Mouse (Mus musculus) embryonic facial prominence, embryonic 12.5 days (tissue): ENCODE data around the gene Pla2g1b. TPM values are rescaled to one million over a fixed set of nuclear protein-coding genes. Genes with fewer than 3 reads are reported as not detected.

Experiments
- ATAC-seq: fragments of 200-750 bp; cut with Nextera tagmentation; 2 replicates; pipeline ENCODE4 v1.8.0; 2017; ENCODE audit not compliant: insufficient number of reproducible peaks, insufficient read depth, low FRiP score, low TSS enrichment
- H3K27ac ChIP-seq: fragments of 300-500 bp; sonication (generic); 2 replicates; pipeline ENCODE4 v1.5.1; 2016; ENCODE audit warnings: mild to moderate bottlenecking
- H3K27me3 ChIP-seq: fragments of 300-500 bp; sonication (generic); 2 replicates; pipeline ENCODE4 v1.6.1; 2016; ENCODE audit warnings: mild to moderate bottlenecking, moderate library complexity
- H3K36me3 ChIP-seq: fragments of 300-500 bp; sonication (generic); 2 replicates; pipeline ENCODE4 v1.6.1; 2016; ENCODE audit warnings: mild to moderate bottlenecking
- H3K4me1 ChIP-seq: fragments of 300-500 bp; sonication (generic); 2 replicates; pipeline ENCODE4 v1.6.1; 2016
- H3K4me2 ChIP-seq: fragments of 300-500 bp; sonication (generic); replicated peaks from 2 replicates; pipeline ENCODE4 v1.6.1; 2016; ENCODE audit warnings: mild to moderate bottlenecking, moderate library complexity
- H3K4me3 ChIP-seq: fragments of 300-500 bp; sonication (generic); 2 replicates; pipeline ENCODE4 v1.5.1; 2016; ENCODE audit warnings: mild to moderate bottlenecking
- H3K9ac ChIP-seq: fragments of 300-500 bp; sonication (generic); 2 replicates; pipeline ENCODE4 v1.6.1; 2016; ENCODE audit warnings: mild to moderate bottlenecking, moderate library complexity
- H3K9me3 ChIP-seq: fragments of 300-500 bp; sonication (generic); 2 replicates; pipeline ENCODE4 v1.6.1; 2016; ENCODE audit warnings: mild to moderate bottlenecking, moderate library complexity
- WGBS: fragments of 180-500 bp; shearing (Covaris S2); methylation state at CpG from one replicate; pipeline ENCODE4 v1.1.7; 2016; 5-methylcytosine and 5-hydroxymethylcytosine counted together
- polyA plus RNA-seq: library from polyadenylated mRNA; unstranded; fragments of >200 nt; fragmentation: Nextera tagmentation; extraction: Ambion mirVana; gene quantifications from 2 replicates; pipeline ENCODE4 v1.2.1, GENCODE M21; 2016

The Pla2g1b gene
- polyA plus RNA-seq, result not detected in 2 replicates

DNA sequence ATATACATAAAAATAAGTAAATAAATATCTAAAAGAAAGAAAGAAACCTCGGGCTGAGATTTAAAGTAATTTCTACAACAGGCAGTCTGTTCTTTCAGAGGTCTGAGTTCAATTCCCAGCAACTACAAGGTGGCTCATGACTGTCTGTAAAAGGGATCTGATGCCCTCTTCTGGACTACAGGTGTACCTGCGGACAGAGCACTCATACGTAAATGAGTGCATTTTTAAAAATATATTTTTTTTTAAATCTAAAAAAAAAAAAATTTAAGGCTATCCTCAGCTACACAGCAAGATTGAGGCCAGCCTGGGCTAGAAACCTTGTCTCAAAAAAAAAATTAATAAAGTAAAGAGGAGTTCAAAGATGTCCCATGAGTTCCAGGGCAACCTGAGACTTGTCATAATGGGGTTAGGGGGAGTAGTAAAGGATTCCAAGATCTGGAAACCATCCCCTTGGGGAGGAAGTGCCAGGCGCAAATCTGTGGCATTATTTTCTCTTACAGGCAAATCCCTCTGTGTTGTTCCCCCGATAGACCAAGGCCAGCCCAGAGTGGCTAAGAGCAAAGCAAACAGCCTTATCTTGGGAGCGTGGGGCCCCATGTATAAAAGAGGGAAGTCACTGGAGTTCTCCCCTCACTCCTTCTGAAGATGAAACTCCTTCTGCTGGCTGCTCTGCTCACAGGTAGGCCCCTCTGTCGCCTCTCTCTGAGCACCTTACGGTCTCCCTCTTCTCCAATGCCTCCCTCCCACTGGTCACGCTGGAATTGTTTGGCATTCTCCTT is at the start of gene Pla2g1b:
TSS of gene Pla2g1b (plus strand) at position 621 of the 779 bp plus-strand sequence.
- Histone ChIP-seq H3K4me2 (no peak within 1 kb of the TSS), H3K27me3 (no peaks in the 10 kb centered on the region), H3K36me3 (no peaks in the 10 kb centered on the region), H3K4me3 (no peak within 1 kb of the TSS), H3K9ac (no peak within 1 kb of the TSS), H3K27ac (no peak within 1 kb of the TSS), H3K9me3 (no peaks in the 10 kb centered on the region), H3K4me1 (no peaks in the 10 kb centered on the region)
- no peak for ATAC-seq
- WGBS, result 50% methylated on average over 9 of the region's 9 CpGs

GRCm38 (mm10) chr5:115428831-115429358 is 37.2 kb upstream of the Pla2g1b start:
- peak overlapping the region; percentile 98 for H3K4me3 ChIP-seq
- H3K36me3 ChIP-seq, result peaks cover 14% of the 10 kb centered on the region; the same call in 1 of the 2 replicates
- H3K27ac ChIP-seq, result peak overlapping the region; percentile 94
- H3K4me2 ChIP-seq, result peak overlapping the region; percentile 80
- H3K4me1 ChIP-seq, result peaks cover 28% of the 10 kb centered on the region
- peak overlapping the region; percentile 99 for H3K9ac ChIP-seq
- no peaks in the 10 kb centered on the region for H3K9me3 ChIP-seq
- WGBS, result under 1% methylated on average over 20 of the region's 20 CpGs
- no peak for ATAC-seq
- H3K27me3 ChIP-seq, result 0 out of 2 replicates have a peak, but pooled peaks cover 3% of the 10 kb centered on the region

GRCm38 (mm10) chr5:115429359-115430186 is 36.5 kb upstream of the Pla2g1b start, which contains the start of gene Msi1:
Gene Msi1, plus strand, starts transcription at chr5:115429599.
- Histone ChIP-seq H3K27ac (peak within 1 kb of the TSS; percentile 94), H3K36me3 (peaks cover 14% of the 10 kb centered on the region; the same call in 1 of the 2 replicates), H3K4me2 (peak within 1 kb of the TSS; percentile 80), H3K9ac (peak within 1 kb of the TSS; percentile 99), H3K4me1 (peaks cover 34% of the 10 kb centered on the region), H3K4me3 (peak within 1 kb of the TSS; percentile 98), H3K9me3 (no peaks in the 10 kb centered on the region), H3K27me3 (0 out of 2 replicates have a peak, but pooled peaks cover 3% of the 10 kb centered on the region)
- under 1% methylated on average over 63 of the region's 117 CpGs for WGBS
- ATAC-seq, result peak; percentile 61

DNA sequence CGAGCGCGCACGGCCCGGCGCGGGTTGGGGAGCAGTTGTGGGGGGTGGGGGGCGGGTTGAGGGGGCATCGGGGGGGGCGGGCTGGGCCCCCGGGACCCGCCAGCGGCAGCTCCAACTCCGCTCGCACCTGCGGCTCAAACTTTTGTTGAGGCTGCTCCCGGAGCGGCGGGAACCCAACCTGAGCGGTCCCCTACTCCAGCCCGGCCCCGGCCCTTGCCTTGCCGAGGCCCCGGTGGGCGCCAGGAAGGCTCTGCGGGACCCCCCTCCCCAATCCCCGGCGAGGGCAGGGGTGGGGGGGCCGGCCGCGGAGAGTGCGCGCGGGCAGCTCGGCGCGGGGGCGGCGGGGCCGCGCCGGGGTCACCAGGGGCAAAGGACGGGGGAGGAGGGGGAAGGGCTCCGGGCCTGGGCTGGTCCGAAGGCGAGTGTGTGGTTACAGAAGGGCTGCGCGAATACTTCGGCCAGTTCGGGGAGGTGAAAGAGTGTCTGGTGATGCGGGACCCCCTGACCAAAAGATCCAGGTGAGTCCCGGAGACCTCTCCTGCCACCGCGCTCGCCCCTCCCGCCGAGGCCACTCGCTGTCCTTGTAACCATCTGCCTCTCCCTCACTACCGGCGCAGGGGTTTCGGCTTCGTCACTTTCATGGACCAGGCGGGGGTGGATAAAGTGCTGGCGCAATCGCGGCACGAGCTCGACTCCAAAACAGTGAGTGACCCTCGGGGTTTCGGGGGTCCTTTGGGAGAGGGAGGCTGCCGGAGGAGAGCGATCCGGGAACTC is 35.7 kb upstream of the Pla2g1b start:
- no peak for ATAC-seq

GRCm38 (mm10) chr5:115431061-115431897 is 34.8 kb upstream of the Pla2g1b start:
- no peak for ATAC-seq
- Histone ChIP-seq H3K9ac (peak overlapping the region; percentile 99), H3K4me3 (peak overlapping the region; percentile 98), H3K27me3 (0 out of 2 replicates have a peak, but pooled peaks cover 3% of the 10 kb centered on the region), H3K9me3 (no peaks in the 10 kb centered on the region), H3K4me1 (peaks cover 51% of the 10 kb centered on the region), H3K4me2 (peak overlapping the region; percentile 80), H3K36me3 (peaks cover 14% of the 10 kb centered on the region; the same call in 1 of the 2 replicates), H3K27ac (peak overlapping the region; percentile 94)
- 4% methylated on average over 13 of the region's 14 CpGs for WGBS

More for the DNA sequence above, 35.7 kb upstream of the Pla2g1b start:
- Histone ChIP-seq H3K4me3 (peak overlapping the region; percentile 98), H3K9me3 (no peaks in the 10 kb centered on the region), H3K4me1 (peaks cover 42% of the 10 kb centered on the region), H3K4me2 (peak overlapping the region; percentile 80), H3K36me3 (peaks cover 14% of the 10 kb centered on the region; the same call in 1 of the 2 replicates), H3K27me3 (0 out of 2 replicates have a peak, but pooled peaks cover 3% of the 10 kb centered on the region), H3K9ac (peak overlapping the region; percentile 99), H3K27ac (peak overlapping the region; percentile 94)
- under 1% methylated on average over 47 of the region's 73 CpGs for WGBS

DNA sequence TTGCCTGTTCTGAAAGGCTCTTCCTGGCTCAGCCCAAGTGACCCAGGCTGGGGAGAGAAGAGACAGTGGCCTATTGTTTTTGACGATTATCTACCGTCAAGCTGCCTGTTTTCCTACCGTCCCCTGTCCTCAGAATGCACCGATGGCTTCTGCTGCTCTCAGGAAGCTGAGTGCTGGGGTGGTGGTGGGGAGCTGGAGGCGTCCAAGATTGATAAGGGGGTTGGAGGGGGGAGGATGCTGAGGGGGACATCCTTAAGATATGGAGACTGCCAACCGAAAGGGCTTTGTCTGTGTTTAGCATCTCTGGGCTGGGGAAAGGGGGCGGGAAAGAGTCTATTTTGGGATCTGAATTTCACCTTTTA is 34.2 kb upstream of the Pla2g1b start:
- Histone ChIP-seq H3K27ac (peak overlapping the region; percentile 94), H3K9ac (peak overlapping the region; percentile 99), H3K9me3 (no peaks in the 10 kb centered on the region), H3K4me3 (peak overlapping the region; percentile 98), H3K4me2 (peak overlapping the region; percentile 80), H3K36me3 (peaks cover 14% of the 10 kb centered on the region; the same call in 1 of the 2 replicates), H3K4me1 (peaks cover 57% of the 10 kb centered on the region), H3K27me3 (0 out of 2 replicates have a peak, but pooled peaks cover 2% of the 10 kb centered on the region)
- ATAC-seq, result no peak
- WGBS, result 15% methylated on average over 7 of the region's 7 CpGs

DNA sequence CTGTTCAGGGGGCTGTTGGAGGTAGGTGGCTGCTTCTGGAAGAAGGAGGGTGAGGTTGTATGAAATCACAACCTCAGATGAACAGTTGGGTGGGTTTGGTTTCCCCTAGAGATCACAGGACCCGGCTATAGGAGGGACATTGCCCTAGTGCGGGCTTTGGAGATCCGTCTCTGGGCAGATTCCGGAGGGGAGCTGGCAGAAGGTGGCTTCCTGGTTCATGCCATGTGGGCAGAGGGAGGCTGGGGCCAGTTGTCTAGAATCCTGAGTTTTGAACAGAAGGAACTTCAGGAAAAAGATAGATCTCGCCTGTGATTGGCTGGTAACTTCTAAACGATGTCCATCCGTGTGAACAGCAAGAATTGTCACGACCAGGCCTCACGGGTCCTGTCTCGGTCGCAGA is 33.7 kb upstream of the Pla2g1b start:
- H3K4me3 ChIP-seq, result peak overlapping the region; percentile 98
- H3K36me3 ChIP-seq, result peaks cover 14% of the 10 kb centered on the region; the same call in 1 of the 2 replicates
- H3K27me3 ChIP-seq, result no peaks in the 10 kb centered on the region
- peak overlapping the region; percentile 99 for H3K9ac ChIP-seq
- no peaks in the 10 kb centered on the region for H3K9me3 ChIP-seq
- peak overlapping the region; percentile 80 for H3K4me2 ChIP-seq
- no peak for ATAC-seq
- H3K27ac ChIP-seq, result peak overlapping the region; percentile 94
- peaks cover 62% of the 10 kb centered on the region for H3K4me1 ChIP-seq
- WGBS, result 68% methylated on average over 11 of the region's 11 CpGs

DNA sequence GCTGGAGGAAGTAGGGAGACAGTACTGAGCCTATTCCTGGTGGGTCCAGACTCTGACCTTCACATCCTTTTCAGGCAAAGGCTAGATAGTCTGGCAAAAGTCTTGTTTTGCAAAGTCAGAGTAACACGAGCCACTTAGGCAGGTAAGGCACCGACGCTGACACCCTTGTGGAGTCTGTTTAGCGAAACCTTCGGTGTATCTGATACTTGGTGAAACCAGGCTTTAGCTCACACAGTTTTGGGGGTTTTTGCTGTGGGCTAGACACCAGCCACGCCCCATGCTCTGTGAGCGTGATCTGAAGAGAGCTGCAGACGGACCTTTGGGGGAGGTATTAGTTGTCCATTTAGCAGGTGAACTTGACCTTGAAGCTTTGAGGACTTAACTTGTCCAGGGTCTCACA is 32.9 kb upstream of the Pla2g1b start:
- H3K4me3 ChIP-seq, result no peak overlapping the region
- peak overlapping the region; percentile 24; the same call in 1 of the 2 replicates for H3K9ac ChIP-seq
- WGBS, result 72% methylated on average over 8 of the region's 8 CpGs
- 0 out of 2 replicates have a peak overlapping the region, but pooled peaks have one; percentile 80 for H3K4me2 ChIP-seq
- no peak for ATAC-seq
- H3K27ac ChIP-seq, result peak overlapping the region; percentile 99
- peaks cover 70% of the 10 kb centered on the region for H3K4me1 ChIP-seq
- H3K9me3 ChIP-seq, result no peaks in the 10 kb centered on the region
- H3K36me3 ChIP-seq, result peaks cover 20% of the 10 kb centered on the region
- no peaks in the 10 kb centered on the region for H3K27me3 ChIP-seq

DNA sequence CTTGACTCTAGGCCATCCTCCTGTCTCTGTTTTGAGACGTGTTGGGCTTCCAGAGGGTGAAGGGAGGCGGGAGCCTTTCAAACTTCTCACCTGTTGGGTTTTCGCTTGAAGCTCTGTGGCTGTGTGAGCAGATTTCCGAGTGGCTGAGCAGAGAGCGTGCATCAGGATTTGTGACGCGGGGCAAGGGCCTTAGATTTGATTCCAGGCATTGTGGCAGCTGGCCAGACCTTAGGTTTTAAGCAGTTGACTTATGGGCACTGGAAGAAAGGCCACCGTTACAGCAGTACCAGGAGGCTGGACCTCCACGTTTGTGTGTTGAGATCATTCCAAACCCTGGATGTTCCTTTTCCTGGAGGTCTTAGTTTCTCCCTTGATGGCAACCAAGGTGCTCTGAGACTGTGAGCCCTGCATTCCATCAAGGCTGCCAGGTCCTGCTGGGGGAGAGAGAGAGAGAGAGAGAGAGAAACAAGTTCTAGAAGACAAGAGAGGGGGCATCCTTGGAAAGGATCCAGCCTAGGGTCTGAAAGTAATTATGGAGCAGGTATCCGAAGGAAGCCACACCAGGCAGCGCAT is 31.7 kb upstream of the Pla2g1b start:
- Histone ChIP-seq H3K4me2 (peak overlapping the region; percentile 80), H3K27me3 (no peaks in the 10 kb centered on the region), H3K9ac (peak overlapping the region; percentile 39; the same call in 1 of the 2 replicates), H3K36me3 (peaks cover 30% of the 10 kb centered on the region), H3K9me3 (no peaks in the 10 kb centered on the region), H3K4me3 (peak overlapping the region; percentile 12; the same call in 1 of the 2 replicates), H3K4me1 (peaks cover 80% of the 10 kb centered on the region), H3K27ac (peak overlapping the region; percentile 99)
- ATAC-seq, result no peak
- 31% methylated on average over 11 of the region's 11 CpGs for WGBS
